Mouse (Mus musculus): ENCODE results near the gene Plekhg1.

The Plekhg1 gene

GRCm38 (mm10) chr10:3946871-3947270 lies 206.7 kb downstream of the Plekhg1 start:
- in situ Hi-C loops (cut with MseI, MboI) = loop anchor here (10.0 to 25.0 kb wide), 5 partner anchors 142 to 610 kb away; no protein-coding TSS in a partner anchor

- in situ Hi-C loops (cut with MseI, MboI) = loop anchor here (10.0 to 25.0 kb wide), 5 partner anchors 143 to 610 kb away; no protein-coding TSS in a partner anchor
Observed at GRCm38 (mm10) chr10:3947346-3947745, 207.2 kb downstream of the Plekhg1 start.

DNA sequence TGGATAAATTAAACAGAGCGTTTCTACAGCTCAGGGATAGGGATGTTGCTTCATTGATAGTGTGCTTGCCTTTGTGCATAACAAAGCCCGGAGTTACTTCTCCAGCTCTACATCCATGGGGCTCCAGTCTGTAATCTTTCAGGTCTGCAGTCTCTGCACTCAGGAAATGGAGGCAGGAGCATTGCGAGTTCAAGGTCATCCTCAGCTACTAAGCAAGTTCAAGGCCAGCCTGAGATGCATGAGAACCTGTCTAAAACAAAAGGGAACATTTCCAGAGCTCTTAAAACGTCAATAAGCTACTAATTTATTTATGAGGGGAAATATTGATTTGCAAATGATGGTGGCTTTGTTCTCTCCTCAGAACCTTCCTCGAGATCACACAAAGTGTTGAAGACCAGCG lies 209.1 kb downstream of the Plekhg1 start:
- in situ Hi-C loops (cut with MseI, MboI) = loop anchor here (10.0 to 25.0 kb wide), 5 partner anchors 145 to 612 kb away; no protein-coding TSS in a partner anchor

DNA sequence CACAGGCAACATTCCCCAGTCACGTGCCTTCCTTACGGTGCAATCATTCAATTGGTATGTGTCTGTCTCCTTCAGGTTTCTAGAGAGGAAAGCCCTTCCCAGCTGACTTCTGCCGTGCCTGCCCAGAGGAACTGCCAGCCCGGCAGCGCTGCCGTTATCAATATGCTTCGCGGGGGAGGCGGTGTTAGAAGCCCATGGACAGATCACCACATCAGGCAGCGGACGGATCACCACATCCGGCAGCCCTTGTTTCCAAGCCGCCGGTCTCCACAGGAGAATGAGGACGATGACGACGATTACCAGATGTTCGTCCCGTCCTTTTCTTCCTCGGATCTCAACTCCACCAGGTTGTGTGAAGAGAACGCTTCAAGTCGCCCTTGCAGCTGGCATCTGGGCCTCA lies 216.3 kb downstream of the Plekhg1 start:
- in situ Hi-C loops (cut with MseI, MboI) = loop anchor here in 1 of 2 experiments (25.0 kb wide), 1 partner anchor 619 kb away; no protein-coding TSS in a partner anchor

- in situ Hi-C loops (cut with MseI, MboI) = loop anchor here in 1 of 2 experiments (25.0 kb wide), 1 partner anchor 621 kb away; no protein-coding TSS in a partner anchor
Observed at GRCm38 (mm10) chr10:3958591-3958990, 218.4 kb downstream of the Plekhg1 start.

DNA sequence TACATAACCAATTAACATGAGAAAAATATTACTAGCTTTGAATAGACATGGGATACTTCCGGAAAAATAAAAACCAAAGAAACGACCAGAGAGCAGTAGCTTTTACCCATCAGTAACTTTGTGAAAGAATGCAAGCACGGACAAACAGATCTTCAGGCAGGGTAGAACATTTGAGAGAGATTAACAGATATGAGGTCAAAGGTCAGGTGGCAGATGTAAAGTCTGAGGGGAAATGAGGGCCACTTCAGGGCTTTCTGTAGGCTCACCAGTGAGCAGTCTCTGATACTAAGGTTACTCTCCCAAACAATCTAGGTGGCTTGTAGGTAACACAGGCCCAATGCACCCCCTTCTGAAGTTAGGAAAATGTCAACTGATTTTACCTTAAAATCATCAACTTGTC lies 228.9 kb downstream of the Plekhg1 start:
- in situ Hi-C loops (cut with MseI, MboI) = loop anchor here in 1 of 2 experiments (25.0 kb wide), 1 partner anchor 632 kb away; no protein-coding TSS in a partner anchor

DNA sequence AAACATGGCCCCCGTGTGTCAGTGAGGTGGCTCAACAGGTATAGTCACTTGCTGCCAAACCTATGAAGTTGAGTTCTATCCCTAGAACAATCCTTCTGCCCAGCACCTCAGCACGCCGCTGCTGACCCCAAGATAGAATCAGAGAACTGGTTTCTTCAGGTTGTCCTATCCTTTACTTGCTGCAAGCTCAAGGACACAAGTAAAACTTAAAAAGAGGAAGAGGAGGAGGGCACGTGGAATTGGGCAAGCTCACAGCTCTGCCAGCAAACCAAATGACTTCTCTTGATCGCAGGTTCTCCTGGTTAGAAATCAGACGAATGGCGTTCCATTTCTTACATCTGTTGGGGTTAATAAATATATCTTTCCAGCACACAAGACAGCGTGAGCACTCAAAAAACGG lies 232.1 kb downstream of the Plekhg1 start:
- in situ Hi-C loops (cut with MseI, MboI) = loop anchor here in 1 of 2 experiments (25.0 kb wide), 1 partner anchor 635 kb away; no protein-coding TSS in a partner anchor

GRCm38 (mm10) chr10:3972981-3973588 lies 232.9 kb downstream of the Plekhg1 start, which contains the start of gene Mthfd1l:
Gene Mthfd1l, plus strand, starts transcription at chr10:3973118.
- in situ Hi-C loops (cut with MseI, MboI) = loop anchor here in 1 of 2 experiments (25.0 kb wide), 1 partner anchor 636 kb away; no protein-coding TSS in a partner anchor

GRCm38 (mm10) chr10:3973589-3974070 lies 233.5 kb downstream of the Plekhg1 start:
- in situ Hi-C loops (cut with MseI, MboI) = loop anchor here in 1 of 2 experiments (25.0 kb wide), 1 partner anchor 636 kb away; no protein-coding TSS in a partner anchor

DNA sequence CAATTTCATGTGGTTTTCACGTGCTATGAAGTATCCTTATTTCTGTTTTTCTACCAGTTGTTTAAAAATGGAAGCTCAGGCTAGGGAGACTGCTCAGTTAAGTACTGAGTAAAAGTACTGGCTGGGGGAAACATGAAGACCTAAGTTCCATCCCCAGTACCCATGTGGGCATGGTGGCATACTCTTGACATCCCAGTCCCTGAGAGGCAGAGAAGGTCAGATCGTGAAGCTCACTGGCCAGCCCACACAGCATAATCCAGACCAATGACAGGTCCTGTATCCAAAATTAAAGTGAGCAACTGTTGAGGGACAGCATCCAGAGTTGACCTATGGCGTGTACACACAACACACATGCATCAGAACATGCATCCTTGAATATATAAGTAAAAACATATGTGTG lies 234.2 kb downstream of the Plekhg1 start:
- in situ Hi-C loops (cut with MseI, MboI) = loop anchor here in 1 of 2 experiments (25.0 kb wide), 1 partner anchor 637 kb away; no protein-coding TSS in a partner anchor

DNA sequence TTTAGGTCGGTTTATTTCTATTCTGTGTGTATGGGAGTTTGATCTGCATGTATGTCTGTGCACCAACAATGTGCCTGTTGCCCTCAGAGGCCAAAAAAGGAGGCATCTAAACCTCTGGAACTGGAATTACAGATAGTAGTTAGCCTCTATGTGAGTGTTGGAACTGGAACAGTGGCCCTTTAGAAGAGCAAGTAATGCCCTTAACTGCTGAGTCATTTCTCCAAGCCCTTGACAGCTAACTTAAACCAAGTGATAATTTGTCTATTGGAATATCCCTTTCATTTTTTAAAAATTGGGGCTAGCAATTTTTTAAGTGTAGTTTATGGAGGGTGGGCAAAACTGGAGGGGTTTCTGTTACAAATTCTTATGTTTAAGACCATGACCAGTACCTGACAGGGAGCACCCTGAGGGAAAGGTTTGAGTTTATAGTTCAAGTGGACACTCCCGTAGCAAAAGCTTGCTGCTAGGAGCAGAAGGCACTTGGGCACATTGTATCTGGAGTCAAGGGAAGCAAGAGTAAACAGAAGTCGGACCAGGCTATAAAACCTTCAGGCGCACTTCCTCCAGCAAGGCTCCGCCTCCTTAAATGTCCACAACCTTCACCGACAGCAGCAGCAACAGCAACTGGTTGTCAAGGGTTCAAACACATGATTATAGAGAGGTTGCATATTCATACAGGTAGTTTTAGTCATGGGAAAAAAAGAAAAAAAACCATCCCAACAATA lies 235.9 kb downstream of the Plekhg1 start:
- in situ Hi-C loops (cut with MseI, MboI) = no loop called here

- in situ Hi-C loops (cut with MseI, MboI) = no loop called here
Observed at GRCm38 (mm10) chr10:3976623-3977010, 236.5 kb downstream of the Plekhg1 start.

GRCm38 (mm10) chr10:3978326-3978725 lies 238.2 kb downstream of the Plekhg1 start:
- in situ Hi-C loops (cut with MseI, MboI) = no loop called here

GRCm38 (mm10) chr10:3978792-3979488 lies 238.8 kb downstream of the Plekhg1 start:
- in situ Hi-C loops (cut with MseI, MboI) = no loop called here

- in situ Hi-C loops (cut with MseI, MboI) = no loop called here
Observed at GRCm38 (mm10) chr10:3980231-3980630, 240.1 kb downstream of the Plekhg1 start.

DNA sequence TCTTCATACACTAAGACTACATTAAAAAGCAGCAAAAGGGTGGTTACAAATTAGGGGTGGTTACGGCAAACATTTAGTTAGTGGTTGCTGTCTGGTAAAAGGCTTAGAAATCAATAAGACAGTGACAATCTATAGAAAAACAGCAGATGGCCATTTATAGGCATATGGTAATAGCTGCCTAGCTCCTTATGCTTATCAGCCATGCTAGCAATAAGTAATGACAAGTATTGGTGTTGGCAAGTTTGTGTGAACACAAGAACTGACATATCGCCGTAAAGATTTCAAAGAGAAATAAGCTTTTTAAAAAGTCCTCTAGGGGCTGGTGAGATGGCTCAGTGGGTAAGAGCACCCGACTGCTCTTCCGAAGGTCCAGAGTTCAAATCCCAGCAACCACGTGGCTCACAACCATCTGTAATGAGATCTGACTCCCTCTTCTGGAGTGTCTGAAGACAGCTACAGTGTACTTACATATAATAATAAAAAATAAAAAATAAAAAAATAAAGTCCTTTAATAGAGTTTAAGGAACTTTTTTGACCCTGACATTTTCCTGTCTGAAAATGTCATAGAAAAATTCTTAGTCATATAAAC lies 250.2 kb downstream of the Plekhg1 start:
- in situ Hi-C loops (cut with MseI, MboI) = no loop called here

- in situ Hi-C loops (cut with MseI, MboI) = no loop called here
Observed at GRCm38 (mm10) chr10:3993365-3994102, 253.4 kb downstream of the Plekhg1 start.

GRCm38 (mm10) chr10:3995277-3995676 lies 255.1 kb downstream of the Plekhg1 start:
- in situ Hi-C loops (cut with MseI, MboI) = no loop called here

DNA sequence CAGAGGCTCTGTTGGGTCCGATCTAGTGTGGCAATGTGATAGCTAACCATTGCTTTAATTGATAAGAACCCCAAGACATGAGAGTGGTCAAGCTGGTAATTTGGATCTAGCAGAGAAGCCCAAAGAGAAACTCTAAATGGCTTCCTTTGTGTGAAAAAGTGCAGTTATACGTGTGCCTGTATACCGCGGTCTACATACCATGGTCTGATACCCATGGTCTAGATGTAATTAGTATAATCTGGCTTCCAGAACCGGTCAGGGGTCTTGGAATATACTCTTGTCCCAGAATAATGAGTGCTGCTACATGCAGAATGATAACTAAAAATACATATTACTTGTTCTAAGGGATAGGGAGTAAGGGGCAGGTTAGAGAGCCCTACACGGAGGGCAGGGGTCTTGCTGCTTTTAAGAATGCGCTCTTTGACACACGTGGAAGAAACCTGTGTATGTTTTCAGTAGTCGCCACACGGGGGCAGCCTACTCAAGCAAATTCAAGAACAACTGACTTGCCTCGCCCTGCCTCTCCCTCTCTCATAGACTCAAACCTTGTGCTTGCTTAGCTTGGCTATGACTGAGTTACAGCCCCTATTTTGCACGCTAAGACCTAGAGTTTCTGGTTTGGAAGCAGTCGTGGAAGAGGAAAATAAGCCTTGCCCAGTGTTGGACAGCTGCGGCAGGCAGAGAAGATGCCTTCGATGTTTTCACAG lies 256.2 kb downstream of the Plekhg1 start:
- in situ Hi-C loops (cut with MseI, MboI) = no loop called here
